Mouse (Mus musculus) lung, adult 2 months (tissue): ENCODE results near the gene Pcdh9.

Experiments used
- CTCF ChIP-seq: fragments of 200-500 bp; IDR thresholded peaks from 2 replicates; pipeline ENCODE4 v1.5.1; 2011; ENCODE audit warnings: mild to moderate bottlenecking, low read length, control low read depth; ENCODE audit not compliant: insufficient read depth
- POLR2A ChIP-seq: fragments of 200-500 bp; IDR thresholded peaks from 2 replicates; pipeline ENCODE4 v1.6.1; 2011; ENCODE audit warnings: low read depth, mild to moderate bottlenecking, control low read depth, low read length, borderline replicate concordance; ENCODE audit errors: extremely low read depth

DNA sequence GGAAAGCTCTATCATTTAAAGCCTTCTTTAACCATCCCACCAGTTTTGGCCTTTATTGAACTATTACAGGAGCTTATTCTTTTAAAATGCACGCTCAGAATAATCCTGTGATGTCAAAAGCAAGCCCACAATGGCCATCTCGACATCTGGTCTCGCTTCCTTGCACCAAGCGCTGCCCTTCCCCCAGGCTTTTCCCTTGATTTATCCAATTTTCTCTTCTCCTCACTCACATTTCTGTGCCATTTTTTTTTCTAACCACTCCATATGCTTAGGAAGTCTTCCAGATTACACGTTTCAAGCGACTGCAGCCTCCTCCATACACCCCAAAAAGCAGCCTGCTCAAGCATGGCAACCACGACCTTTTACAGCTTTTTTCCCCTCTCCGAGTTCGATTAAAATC lies 269.3 kb downstream of the Pcdh9 start:
- TF ChIP-seq CTCF (no peak), POLR2A (no peak)
